Mouse (Mus musculus) intestine, postnatal 0 days (tissue): Measurements from ENCODE around the gene Ephb2. TPM values are rescaled to one million over a fixed set of nuclear protein-coding genes. Genes with fewer than 3 reads are reported as not detected.
A peak's percentile ranks its signal among the peaks of the same experiment; 100 is the strongest.

ENCODE experiments used
- ATAC-seq: fragments of 200-750 bp; cut with Nextera tagmentation; 2 replicates; pipeline ENCODE4 v1.8.0; 2017; ENCODE audit warnings: mild to moderate bottlenecking, moderate TSS enrichment, moderate library complexity
- H3K27ac ChIP-seq: fragments of 300-500 bp; sonication (generic); 2 replicates; pipeline ENCODE4 v1.5.1; 2014; ENCODE audit warnings: mild to moderate bottlenecking, low read depth, low read length, moderate library complexity
- H3K27me3 ChIP-seq: fragments of 300-500 bp; sonication (generic); replicated peaks from 2 replicates; pipeline ENCODE4 v1.6.1; 2014; ENCODE audit warnings: low read length, mixed read lengths; ENCODE audit not compliant: control insufficient read depth, insufficient read depth
- H3K36me3 ChIP-seq: fragments of 300-500 bp; sonication (generic); 2 replicates; pipeline ENCODE4 v1.6.1; 2014; ENCODE audit warnings: mild to moderate bottlenecking, moderate library complexity; ENCODE audit not compliant: control insufficient read depth, insufficient read depth
- H3K4me1 ChIP-seq: fragments of 300-500 bp; sonication (generic); replicated peaks from 2 replicates; pipeline ENCODE4 v1.6.1; 2014; ENCODE audit warnings: antibody characterized with exemption, low read length, mixed read lengths; ENCODE audit not compliant: control insufficient read depth, insufficient read depth
- H3K4me2 ChIP-seq: fragments of 300-500 bp; sonication (generic); replicated peaks from 2 replicates; pipeline ENCODE4 v1.6.1; 2014; ENCODE audit warnings: low read depth, mild to moderate bottlenecking, moderate library complexity
- H3K4me3 ChIP-seq: fragments of 300-500 bp; sonication (generic); 2 replicates; pipeline ENCODE4 v1.5.1; 2014; ENCODE audit warnings: low read depth, low read length
- H3K9ac ChIP-seq: fragments of 300-500 bp; sonication (generic); 2 replicates; pipeline ENCODE4 v1.6.1; 2014; ENCODE audit warnings: mild to moderate bottlenecking, low read depth, low read length
- H3K9me3 ChIP-seq: fragments of 300-500 bp; sonication (generic); 2 replicates; pipeline ENCODE4 v1.6.1; 2016; ENCODE audit warnings: mixed run types; ENCODE audit not compliant: control insufficient read depth
- CTCF ChIP-seq: sonication (generic); IDR thresholded peaks from 2 replicates; pipeline ENCODE4 v1.5.1; 2016; ENCODE audit warnings: low read depth, mild to moderate bottlenecking, control low read depth, antibody characterized with exemption, moderate library complexity
- WGBS: fragments of 180-500 bp; shearing (Covaris S2); extraction: QIAGEN DNeasy Blood & Tissue Kit; methylation state at CpG from one replicate; pipeline ENCODE4 v1.1.7; 2014; 5-methylcytosine and 5-hydroxymethylcytosine counted together
- polyA plus RNA-seq: library from polyadenylated mRNA; unstranded; fragments of >200 nt; fragmentation: Nextera tagmentation; extraction: Ambion mirVana; gene quantifications from 2 replicates; pipeline ENCODE4 v1.2.1, GENCODE M21; 2015

Gene Ephb2
- polyA plus RNA-seq, 1 experiment from 2014 or later: 5.7 TPM

GRCm38 (mm10) chr4:136867690-136868345, 32.0 kb upstream of the Ephb2 start:
- H3K4me2 ChIP-seq: 0 out of 2 replicates have a peak overlapping the region, but pooled peaks have one; percentile 2
- no peaks in the 10 kb centered on the region for H3K4me1 ChIP-seq
- H3K4me3 ChIP-seq: no peak overlapping the region
- no peak overlapping the region for H3K27ac ChIP-seq
- 25% methylated on average over 11 of the region's 12 CpGs for WGBS
- H3K9ac ChIP-seq: no peak overlapping the region
- H3K9me3 ChIP-seq: no peaks in the 10 kb centered on the region
- no peak for TF ChIP-seq CTCF
- H3K36me3 ChIP-seq: no peaks in the 10 kb centered on the region
- H3K27me3 ChIP-seq: no peaks in the 10 kb centered on the region
- no peak for ATAC-seq

- 79% methylated on average over 5 of the region's 5 CpGs for WGBS
- H3K4me1 ChIP-seq: peaks cover 4% of the 10 kb centered on the region; the same call in 1 of the 2 replicates
- H3K4me2 ChIP-seq: no peak overlapping the region
- no peak for TF ChIP-seq CTCF
- no peak for ATAC-seq
- no peaks in the 10 kb centered on the region for H3K9me3 ChIP-seq
- no peaks in the 10 kb centered on the region for H3K36me3 ChIP-seq
- H3K27ac ChIP-seq: no peak overlapping the region
- H3K27me3 ChIP-seq: no peaks in the 10 kb centered on the region
- no peak overlapping the region for H3K4me3 ChIP-seq
- no peak overlapping the region for H3K9ac ChIP-seq
Observed at GRCm38 (mm10) chr4:136865531-136865930, 29.7 kb upstream of the Ephb2 start.

GRCm38 (mm10) chr4:136864751-136865470, 29.1 kb upstream of the Ephb2 start:
- 30% methylated on average over 15 of the region's 15 CpGs for whole genome bisulfite sequencing
- Histone ChIP-seq H3K27ac (no peak overlapping the region), H3K4me1 (peaks cover 4% of the 10 kb centered on the region; the same call in 1 of the 2 replicates), H3K4me3 (no peak overlapping the region), H3K9ac (no peak overlapping the region), H3K9me3 (no peaks in the 10 kb centered on the region), H3K36me3 (no peaks in the 10 kb centered on the region), H3K4me2 (no peak overlapping the region), H3K27me3 (no peaks in the 10 kb centered on the region)
- no peak for TF ChIP-seq CTCF
- no peak for ATAC-seq

GRCm38 (mm10) chr4:136863517-136863916, 27.7 kb upstream of the Ephb2 start:
- no peak overlapping the region for H3K9ac ChIP-seq
- peaks cover 4% of the 10 kb centered on the region; the same call in 1 of the 2 replicates for H3K4me1 ChIP-seq
- H3K27ac ChIP-seq: no peak overlapping the region
- no peaks in the 10 kb centered on the region for H3K36me3 ChIP-seq
- no peak for TF ChIP-seq CTCF
- no peaks in the 10 kb centered on the region for H3K9me3 ChIP-seq
- 38% methylated on average over 9 of the region's 9 CpGs for WGBS
- no peak overlapping the region for H3K4me2 ChIP-seq
- H3K27me3 ChIP-seq: no peaks in the 10 kb centered on the region
- no peak for ATAC-seq
- no peak overlapping the region for H3K4me3 ChIP-seq

- ATAC-seq: no peak
- H3K36me3 ChIP-seq: no peaks in the 10 kb centered on the region
- 67% methylated on average over 2 of the region's 2 CpGs for WGBS
Observed at GRCm38 (mm10) chr4:136862411-136862810, 26.6 kb upstream of the Ephb2 start.

GRCm38 (mm10) chr4:136861806-136862205, 26.0 kb upstream of the Ephb2 start:
- no peak for ATAC-seq
- Histone ChIP-seq H3K27ac (no peak overlapping the region), H3K4me1 (peaks cover 4% of the 10 kb centered on the region; the same call in 1 of the 2 replicates), H3K36me3 (no peaks in the 10 kb centered on the region), H3K9me3 (no peaks in the 10 kb centered on the region), H3K9ac (no peak overlapping the region), H3K4me2 (no peak overlapping the region; the same call in 1 of the 2 replicates), H3K27me3 (no peaks in the 10 kb centered on the region), H3K4me3 (no peak overlapping the region)
- WGBS: 17% methylated on average over 17 of the region's 17 CpGs
- TF ChIP-seq CTCF: no peak

More at GRCm38 (mm10) chr4:136862411-136862810, 26.6 kb upstream of the Ephb2 start:
- no peak; the same call in 1 of the 2 replicates for TF ChIP-seq CTCF
- no peaks in the 10 kb centered on the region for H3K27me3 ChIP-seq
- H3K9me3 ChIP-seq: no peaks in the 10 kb centered on the region
- peaks cover 4% of the 10 kb centered on the region; the same call in 1 of the 2 replicates for H3K4me1 ChIP-seq
- no peak overlapping the region for H3K4me3 ChIP-seq
- no peak overlapping the region for H3K27ac ChIP-seq
- no peak overlapping the region for H3K4me2 ChIP-seq
- H3K9ac ChIP-seq: no peak overlapping the region
